Mouse (Mus musculus) hindbrain, embryonic 10.5 days (tissue): Measurements from ENCODE around the gene Hist1h2bp. TPM values are rescaled to one million over a fixed set of nuclear protein-coding genes. Genes with fewer than 3 reads are reported as not detected.
"Not testable (repeated sequence)": the region's sequence is repeated elsewhere in the genome, so short reads cannot be mapped to it uniquely, and the experiment has no call there.

ENCODE experiments used
- DNase-seq: peaks from one replicate; pipeline ENCODE4 v3.0.0-alpha.2; 2017; ENCODE audit warnings: low spot score
- H3K27ac ChIP-seq: fragments of 300-500 bp; sonication (generic); 2 replicates; pipeline ENCODE4 v1.5.1; 2016; ENCODE audit warnings: mild to moderate bottlenecking, moderate library complexity
- H3K27me3 ChIP-seq: fragments of 300-500 bp; sonication (generic); 2 replicates; pipeline ENCODE4 v1.6.1; 2016; ENCODE audit warnings: mild to moderate bottlenecking; ENCODE audit not compliant: poor library complexity, insufficient read depth, severe bottlenecking
- H3K36me3 ChIP-seq: fragments of 300-500 bp; sonication (generic); 2 replicates; pipeline ENCODE4 v1.6.1; 2016; ENCODE audit warnings: mild to moderate bottlenecking, moderate library complexity
- H3K4me1 ChIP-seq: fragments of 300-500 bp; sonication (generic); replicated peaks from 2 replicates; pipeline ENCODE4 v1.6.1; 2016; ENCODE audit warnings: mild to moderate bottlenecking
- H3K4me3 ChIP-seq: fragments of 300-500 bp; sonication (generic); 2 replicates; pipeline ENCODE4 v1.5.1; 2016; ENCODE audit warnings: mild to moderate bottlenecking, moderate library complexity
- H3K9me3 ChIP-seq: fragments of 300-500 bp; sonication (generic); 2 replicates; pipeline ENCODE4 v1.6.1; 2016; ENCODE audit warnings: mild to moderate bottlenecking, moderate library complexity
- WGBS: fragments of 180-500 bp; shearing (Covaris S2); methylation state at CpG from one replicate; pipeline ENCODE4 v1.1.7; 2016; 5-methylcytosine and 5-hydroxymethylcytosine counted together
- polyA plus RNA-seq: library from polyadenylated mRNA; unstranded; fragments of >200 nt; fragmentation: Nextera tagmentation; extraction: Ambion mirVana; gene quantifications from 2 replicates; pipeline ENCODE4 v1.2.1, GENCODE M21; 2016

Gene Hist1h2bp
- polyA plus RNA-seq = 2.4 and 3.3 TPM in 2 replicates

DNA sequence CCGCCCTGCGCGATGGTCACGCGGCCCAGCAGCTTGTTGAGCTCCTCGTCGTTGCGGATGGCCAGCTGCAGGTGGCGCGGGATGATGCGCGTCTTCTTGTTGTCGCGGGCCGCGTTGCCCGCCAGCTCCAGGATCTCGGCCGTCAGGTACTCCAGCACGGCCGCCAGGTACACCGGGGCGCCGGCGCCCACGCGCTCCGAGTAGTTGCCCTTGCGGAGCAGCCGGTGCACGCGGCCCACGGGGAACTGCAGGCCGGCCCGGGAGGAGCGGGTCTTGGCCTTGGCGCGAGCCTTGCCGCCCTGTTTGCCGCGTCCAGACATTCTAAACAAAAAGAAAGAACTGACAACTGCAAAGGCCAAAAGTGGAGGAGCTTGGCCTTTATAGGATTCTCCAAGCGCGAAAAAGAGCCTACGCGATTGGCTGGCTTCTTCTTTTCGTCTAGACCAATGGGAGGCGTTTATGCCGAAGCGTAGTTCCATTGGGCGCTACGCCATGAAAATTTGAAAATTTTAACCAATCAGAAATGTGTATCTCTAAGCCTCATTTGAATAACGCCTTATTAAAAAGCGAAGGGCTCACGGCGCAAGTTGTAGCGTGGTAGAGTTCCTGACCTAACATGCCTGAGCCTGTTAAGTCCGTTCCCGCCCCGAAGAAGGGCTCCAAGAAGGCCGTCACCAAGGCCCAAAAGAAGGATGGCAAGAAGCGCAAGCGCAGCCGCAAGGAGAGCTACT lies at the start of gene Hist1h2bp, which contains the start of gene Hist1h2an:
TSS of gene Hist1h2bp (plus strand) at position 563 of the 731 bp plus-strand sequence.
TSS of gene Hist1h2an (minus strand) at position 320 of the 731 bp plus-strand sequence.
- Histone ChIP-seq H3K4me3 (peak within 1 kb of the TSS; percentile 51), H3K27ac (peak within 1 kb of the TSS; percentile 91), H3K4me1 (peaks cover 56% of the 10 kb centered on the region)
- WGBS = under 1% methylated on average over 41 of the region's 63 CpGs
- not testable (repeated sequence) for H3K9me3 ChIP-seq, H3K27me3 ChIP-seq, H3K36me3 ChIP-seq
- DNase-seq = peak; percentile 87

DNA sequence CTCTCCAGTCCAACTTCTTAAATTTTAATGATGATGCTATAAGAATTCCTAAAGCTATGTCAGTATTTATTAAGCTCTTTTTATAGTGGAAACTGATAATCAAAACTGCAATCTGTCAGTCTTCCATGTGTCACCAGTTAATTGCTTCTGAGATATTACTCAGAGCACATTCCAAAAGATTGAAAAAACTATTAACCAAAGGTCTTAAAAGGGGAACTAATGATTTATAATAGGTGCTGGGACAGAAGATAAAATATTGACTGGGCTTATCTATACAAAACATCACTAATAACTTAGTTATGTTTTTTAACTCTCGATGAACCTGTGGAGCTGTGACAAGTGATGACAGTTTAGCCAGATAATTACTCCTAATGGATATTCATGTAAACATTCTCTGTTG lies 42.3 kb upstream of the Hist1h2bp start:
- WGBS = 98% methylated on average over 1 of the region's 1 CpGs
- no peaks in the 10 kb centered on the region for H3K27me3 ChIP-seq
- no peak for DNase-seq
- no peak overlapping the region for H3K27ac ChIP-seq
- H3K9me3 ChIP-seq = no peaks in the 10 kb centered on the region
- no peaks in the 10 kb centered on the region for H3K36me3 ChIP-seq
- H3K4me1 ChIP-seq = peaks cover 20% of the 10 kb centered on the region
- H3K4me3 ChIP-seq = no peak overlapping the region

DNA sequence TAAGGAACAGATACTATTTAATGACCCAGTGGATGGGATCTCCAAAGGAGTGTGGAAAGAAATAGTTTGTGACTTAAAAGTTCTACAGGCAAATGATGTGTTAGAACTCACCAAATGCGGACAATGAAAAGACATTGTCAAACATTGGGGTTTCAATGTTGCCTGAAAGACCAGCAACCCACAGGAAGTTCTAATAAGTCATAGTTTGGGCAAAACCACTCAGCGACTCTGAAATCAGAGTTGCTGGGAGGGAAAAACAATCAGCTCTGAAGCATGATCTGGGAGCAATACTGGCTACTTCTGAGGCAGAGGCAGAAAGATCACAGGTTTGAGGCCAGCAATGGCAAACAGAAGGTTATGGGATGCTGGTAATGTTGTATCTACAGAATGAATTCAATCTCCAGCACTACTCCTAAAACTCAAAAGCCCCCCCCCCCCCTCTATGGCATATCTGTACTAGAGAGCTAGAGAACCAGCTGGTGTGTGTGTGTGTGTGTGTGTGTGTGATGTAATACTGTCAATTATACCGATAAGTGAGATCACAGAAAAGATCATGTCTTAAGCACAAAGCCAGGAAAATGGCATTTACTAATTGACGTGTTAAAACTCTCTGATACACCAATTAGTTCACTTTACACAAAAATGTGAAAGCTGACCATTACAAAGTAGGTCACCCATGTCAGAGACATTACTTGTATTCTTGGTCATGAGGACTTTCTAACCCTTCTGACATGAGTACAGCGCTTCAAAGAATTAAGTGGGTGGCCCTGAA lies 37.7 kb upstream of the Hist1h2bp start:
- H3K27me3 ChIP-seq = no peaks in the 10 kb centered on the region
- peak overlapping the region; percentile 65 for H3K4me3 ChIP-seq
- no peaks in the 10 kb centered on the region for H3K9me3 ChIP-seq
- no peaks in the 10 kb centered on the region for H3K36me3 ChIP-seq
- WGBS = 5% methylated on average over 5 of the region's 5 CpGs
- peak; percentile 58 for DNase-seq
- H3K27ac ChIP-seq = peak overlapping the region; percentile 95
- peaks cover 49% of the 10 kb centered on the region for H3K4me1 ChIP-seq

DNA sequence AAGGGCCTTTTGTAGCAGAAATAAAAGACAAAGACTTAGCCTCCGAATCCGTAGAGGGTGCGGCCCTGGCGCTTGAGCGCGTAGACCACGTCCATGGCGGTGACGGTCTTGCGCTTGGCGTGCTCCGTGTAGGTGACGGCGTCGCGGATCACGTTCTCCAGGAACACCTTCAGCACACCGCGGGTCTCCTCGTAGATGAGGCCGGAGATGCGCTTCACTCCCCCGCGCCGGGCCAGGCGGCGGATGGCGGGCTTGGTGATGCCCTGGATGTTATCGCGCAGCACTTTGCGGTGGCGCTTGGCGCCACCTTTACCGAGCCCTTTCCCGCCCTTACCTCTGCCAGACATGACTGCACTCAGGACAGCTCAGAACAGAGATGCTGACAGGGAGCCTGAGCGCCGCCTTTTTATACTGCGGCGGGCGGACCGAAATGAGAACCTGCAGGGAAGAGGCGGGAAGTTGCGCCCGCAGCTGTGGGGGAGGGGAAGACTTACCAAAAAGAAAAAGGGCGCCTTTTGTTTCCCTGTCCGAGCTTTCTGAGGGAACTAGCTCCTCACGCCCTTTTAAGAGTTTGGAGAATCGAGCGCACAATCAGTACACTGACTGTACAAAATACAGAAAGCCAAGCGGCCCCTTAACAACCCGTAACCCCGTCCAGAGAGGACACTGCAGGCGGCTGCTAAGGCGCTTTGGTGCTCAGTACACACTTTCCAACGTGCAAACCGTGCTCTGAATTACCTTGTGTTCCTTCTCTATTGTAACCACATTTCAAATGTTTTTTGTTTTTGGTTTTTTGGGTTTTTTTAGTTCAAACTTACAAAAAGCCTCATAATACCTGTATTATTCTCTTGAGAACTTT lies 36.9 kb upstream of the Hist1h2bp start, which contains the start of gene Hist1h4k:
TSS of gene Hist1h4k (minus strand) at position 347 of the 859 bp plus-strand sequence.
- H3K36me3 ChIP-seq, H3K9me3 ChIP-seq, H3K27me3 ChIP-seq: not testable (repeated sequence)
- DNase-seq = peak; percentile 94
- H3K4me1 ChIP-seq = peaks cover 57% of the 10 kb centered on the region
- WGBS = under 1% methylated on average over 52 of the region's 56 CpGs
- H3K4me3 ChIP-seq = peak within 1 kb of the TSS; percentile 65
- peak within 1 kb of the TSS; percentile 95 for H3K27ac ChIP-seq

- no peaks in the 10 kb centered on the region for H3K27me3 ChIP-seq
Measured at GRCm38 (mm10) chr13:21751417-21751816, 35.8 kb upstream of the Hist1h2bp start.

GRCm38 (mm10) chr13:21751827-21752226 lies 35.4 kb upstream of the Hist1h2bp start:
- Histone ChIP-seq H3K27ac (peak overlapping the region; percentile 95), H3K4me3 (peak overlapping the region; percentile 54)

More at GRCm38 (mm10) chr13:21751417-21751816, 35.8 kb upstream of the Hist1h2bp start:
- DNase-seq = no peak
- Histone ChIP-seq H3K36me3 (no peaks in the 10 kb centered on the region), H3K4me3 (0 out of 2 replicates have a peak overlapping the region, but pooled peaks have one; percentile 54), H3K27ac (peak overlapping the region; percentile 95), H3K4me1 (peaks cover 62% of the 10 kb centered on the region), H3K9me3 (no peaks in the 10 kb centered on the region)

GRCm38 (mm10) chr13:21752356-21752755 lies 34.9 kb upstream of the Hist1h2bp start:
- peak overlapping the region; percentile 95 for H3K27ac ChIP-seq
- 50% methylated on average over 3 of the region's 3 CpGs for WGBS
- DNase-seq = peak; percentile 28
- no peaks in the 10 kb centered on the region for H3K36me3 ChIP-seq
- H3K27me3 ChIP-seq = no peaks in the 10 kb centered on the region
- no peaks in the 10 kb centered on the region for H3K9me3 ChIP-seq
- H3K4me1 ChIP-seq = peaks cover 60% of the 10 kb centered on the region
- peak overlapping the region; percentile 54 for H3K4me3 ChIP-seq

More at GRCm38 (mm10) chr13:21751827-21752226, 35.4 kb upstream of the Hist1h2bp start:
- 74% methylated on average over 3 of the region's 3 CpGs for WGBS
- Histone ChIP-seq H3K9me3 (no peaks in the 10 kb centered on the region), H3K27me3 (no peaks in the 10 kb centered on the region), H3K4me1 (peaks cover 62% of the 10 kb centered on the region), H3K36me3 (no peaks in the 10 kb centered on the region)
- no peak for DNase-seq

DNA sequence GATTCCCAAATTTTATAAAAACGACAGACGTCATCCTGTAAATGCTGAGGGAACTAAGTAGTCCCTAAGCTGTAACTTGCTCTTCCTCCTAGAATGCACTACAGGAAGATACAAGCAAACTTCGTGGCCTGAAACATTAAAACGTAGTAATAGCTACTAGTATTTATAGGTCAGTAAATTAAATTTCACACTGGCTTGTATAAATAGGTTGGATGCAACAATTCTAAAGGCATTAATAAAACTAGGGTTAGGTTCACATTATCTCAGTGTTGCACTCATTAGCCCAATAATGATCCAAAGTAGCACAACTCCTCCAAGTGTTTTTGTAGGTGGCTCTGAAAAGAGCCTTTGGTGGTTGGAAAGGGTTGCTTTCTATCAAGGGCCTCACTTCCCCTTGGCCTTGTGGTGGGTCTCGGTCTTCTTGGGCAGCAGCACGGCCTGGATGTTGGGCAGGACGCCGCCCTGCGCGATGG lies 34.2 kb upstream of the Hist1h2bp start:
- 3% methylated on average over 10 of the region's 10 CpGs for WGBS
- DNase-seq = peak; percentile 18
- peak overlapping the region; percentile 95 for H3K27ac ChIP-seq

GRCm38 (mm10) chr13:21753524-21754285 lies 33.6 kb upstream of the Hist1h2bp start, which contains the start of the genes Hist1h2ak and Hist1h2bn:
TSS of gene Hist1h2ak (minus strand) at chr13:21753827.
TSS of gene Hist1h2bn (plus strand) at chr13:21754123.
- DNase-seq = peak; percentile 77
- Histone ChIP-seq H3K27ac (peak within 1 kb of the TSS; percentile 95), H3K4me3 (peak within 1 kb of the TSS; percentile 55), H3K4me1 (peaks cover 51% of the 10 kb centered on the region)
- H3K36me3 ChIP-seq, H3K27me3 ChIP-seq, H3K9me3 ChIP-seq: not testable (repeated sequence)
- under 1% methylated on average over 50 of the region's 50 CpGs for WGBS

More for the DNA sequence above, 34.2 kb upstream of the Hist1h2bp start:
- Histone ChIP-seq H3K4me1 (peaks cover 57% of the 10 kb centered on the region), H3K9me3 (no peaks in the 10 kb centered on the region), H3K27me3 (no peaks in the 10 kb centered on the region), H3K4me3 (peak overlapping the region; percentile 54), H3K36me3 (no peaks in the 10 kb centered on the region)

DNA sequence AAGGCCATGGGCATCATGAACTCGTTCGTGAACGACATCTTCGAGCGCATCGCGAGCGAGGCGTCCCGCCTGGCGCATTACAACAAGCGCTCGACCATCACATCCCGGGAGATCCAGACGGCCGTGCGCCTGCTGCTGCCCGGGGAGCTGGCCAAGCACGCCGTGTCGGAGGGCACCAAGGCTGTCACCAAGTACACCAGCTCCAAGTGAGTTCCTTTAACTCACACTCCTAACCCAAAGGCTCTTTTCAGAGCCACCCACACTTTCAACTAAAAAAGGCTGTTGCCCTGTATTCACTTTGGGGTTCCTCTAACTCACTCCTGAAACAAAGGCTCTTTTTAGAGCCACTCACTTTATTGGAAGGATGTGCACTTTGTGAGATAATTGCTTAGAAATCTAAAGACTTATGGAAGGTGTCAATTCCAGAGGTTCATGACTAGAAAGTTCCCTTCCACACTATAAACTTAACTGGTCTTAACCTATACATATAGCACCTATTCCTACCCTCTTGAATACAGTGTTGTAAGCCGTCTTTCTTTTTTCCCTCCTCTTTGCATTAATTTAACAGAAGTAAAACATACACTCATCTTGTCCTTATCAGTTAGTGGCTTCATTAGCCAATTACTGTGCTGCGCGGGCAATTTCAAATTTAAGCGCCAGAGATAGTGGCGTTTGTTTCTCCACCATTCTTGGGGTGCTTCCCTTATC lies 32.8 kb upstream of the Hist1h2bp start:
- Histone ChIP-seq H3K27ac (peak overlapping the region; percentile 89), H3K4me3 (peak overlapping the region; percentile 55), H3K4me1 (peaks cover 44% of the 10 kb centered on the region)
- WGBS = 1% methylated on average over 26 of the region's 26 CpGs
- H3K9me3 ChIP-seq, H3K27me3 ChIP-seq, H3K36me3 ChIP-seq: not testable (repeated sequence)
- DNase-seq = peak; percentile 51

GRCm38 (mm10) chr13:21755707-21756106 lies 31.6 kb upstream of the Hist1h2bp start:
- Histone ChIP-seq H3K4me3 (peak overlapping the region; percentile 55; the same call in 1 of the 2 replicates), H3K27ac (peak overlapping the region; percentile 89), H3K9me3 (no peaks in the 10 kb centered on the region), H3K4me1 (peaks cover 41% of the 10 kb centered on the region), H3K36me3 (no peaks in the 10 kb centered on the region), H3K27me3 (no peaks in the 10 kb centered on the region)
- WGBS = 79% methylated on average over 1 of the region's 1 CpGs
- DNase-seq = no peak
